Mouse (Mus musculus): ENCODE measurements around the gene Castor1.

The Castor1 gene

DNA sequence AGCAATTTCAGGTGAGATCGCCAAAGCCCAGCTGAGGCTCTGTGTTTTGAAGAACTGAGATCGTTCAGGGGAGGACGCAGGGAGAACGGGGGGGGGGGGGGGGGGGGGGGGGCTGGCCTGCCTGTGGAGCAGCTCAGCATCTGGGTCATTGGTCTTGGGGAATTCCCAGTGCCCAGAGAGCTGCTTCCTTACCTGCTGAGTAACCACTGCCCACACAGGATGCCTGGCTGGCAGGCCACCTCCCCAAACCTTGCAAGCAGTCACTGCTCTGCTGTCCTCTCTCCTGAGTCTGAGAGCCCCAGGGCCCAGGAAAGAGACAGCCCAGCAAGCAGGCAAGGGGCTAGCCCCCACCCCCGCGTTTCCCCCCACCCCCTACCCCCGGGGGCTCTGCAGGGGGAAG, 44.8 kb downstream of the Castor1 start:
- no peak for DNase-seq (ENCODE audit: low read depth)

DNA sequence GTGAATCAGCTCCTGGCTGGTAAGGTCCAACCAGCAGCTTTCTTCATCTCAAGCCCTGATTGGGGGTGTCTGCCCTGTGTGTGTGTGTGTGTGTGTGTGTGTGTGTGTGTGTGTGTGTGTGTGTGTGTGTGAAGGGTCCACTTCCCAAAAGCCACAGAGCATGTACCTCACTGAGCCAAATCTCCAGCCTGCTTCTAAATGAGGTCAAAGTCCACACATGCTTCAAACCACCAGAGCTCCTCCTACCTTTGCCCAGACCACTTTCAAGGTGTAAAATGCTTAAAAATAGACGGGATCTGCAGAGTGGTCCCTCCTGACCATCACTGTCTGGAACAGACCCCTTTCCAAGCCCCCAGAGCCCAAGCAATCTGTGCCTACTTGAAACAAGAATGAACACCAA, 45.3 kb downstream of the Castor1 start:
- no peak for DNase-seq (ENCODE audit: low read depth)

DNA sequence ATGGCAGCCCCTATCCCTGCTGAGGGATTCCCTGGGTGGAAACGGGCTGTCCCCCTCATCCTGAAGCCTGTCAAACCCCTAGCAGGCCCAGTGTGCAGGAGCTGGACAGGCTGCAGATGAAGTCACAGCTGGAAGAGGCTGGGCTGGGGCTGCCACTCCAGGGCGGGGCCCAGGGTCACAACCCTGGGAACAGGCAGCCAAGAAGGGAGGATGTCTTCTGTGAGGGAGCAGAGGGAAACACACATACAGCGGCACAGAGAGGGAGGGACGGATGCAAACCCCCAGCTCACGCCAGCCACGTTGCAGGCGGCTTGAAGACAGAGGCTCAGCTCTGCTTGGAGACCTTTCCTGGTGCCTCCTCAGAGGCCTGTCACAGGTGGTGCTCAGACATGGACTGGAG, 46.0 kb downstream of the Castor1 start:
- DNase-seq (ENCODE audit: low read depth): no peak

DNA sequence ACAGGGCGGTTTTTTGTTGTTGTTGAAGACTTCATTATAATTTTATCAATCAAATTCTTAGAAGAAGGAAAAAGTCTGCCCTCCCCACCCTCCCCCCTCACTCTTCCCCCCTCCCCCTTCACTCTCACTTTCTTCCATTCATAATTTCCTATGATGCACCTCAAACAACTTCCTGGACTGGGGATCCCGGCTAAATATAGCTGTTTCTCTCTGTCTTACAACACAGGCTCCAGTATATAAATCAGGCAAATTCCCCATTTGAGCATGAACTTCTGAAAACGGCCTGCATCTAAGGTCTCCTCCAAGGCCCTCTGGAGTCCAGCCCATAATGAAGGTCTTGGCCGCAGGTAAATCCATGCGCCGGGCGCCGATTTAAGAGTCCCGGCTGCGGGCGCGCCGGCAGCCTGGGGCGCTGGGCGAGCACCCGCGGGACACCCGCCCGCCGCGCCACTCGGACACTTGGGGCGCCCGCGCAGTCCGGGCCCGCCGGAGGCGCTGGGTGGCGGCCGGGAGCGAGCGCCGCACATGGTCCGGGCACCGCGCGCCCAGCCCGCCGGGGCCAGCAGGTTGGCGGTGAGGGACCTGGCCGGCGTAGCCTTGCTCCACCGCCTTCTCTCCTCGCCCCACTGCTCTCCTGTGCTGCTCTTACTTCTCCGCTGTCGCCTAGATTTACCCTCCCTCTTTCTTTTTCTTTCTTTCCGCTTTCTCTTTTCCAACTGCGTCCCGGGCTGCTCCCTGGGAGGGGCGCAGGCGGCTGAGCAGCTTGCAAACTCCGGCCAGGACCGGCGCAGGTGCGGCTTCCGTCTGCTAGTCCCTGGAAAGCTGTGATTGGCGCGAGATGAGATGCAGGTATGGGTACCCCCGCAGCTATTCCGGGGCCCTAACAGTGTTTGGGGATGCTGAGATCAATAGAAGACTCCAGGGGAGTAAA, 48.5 kb downstream of the Castor1 start:
- DNase-seq (ENCODE audit: low read depth): no peak

DNA sequence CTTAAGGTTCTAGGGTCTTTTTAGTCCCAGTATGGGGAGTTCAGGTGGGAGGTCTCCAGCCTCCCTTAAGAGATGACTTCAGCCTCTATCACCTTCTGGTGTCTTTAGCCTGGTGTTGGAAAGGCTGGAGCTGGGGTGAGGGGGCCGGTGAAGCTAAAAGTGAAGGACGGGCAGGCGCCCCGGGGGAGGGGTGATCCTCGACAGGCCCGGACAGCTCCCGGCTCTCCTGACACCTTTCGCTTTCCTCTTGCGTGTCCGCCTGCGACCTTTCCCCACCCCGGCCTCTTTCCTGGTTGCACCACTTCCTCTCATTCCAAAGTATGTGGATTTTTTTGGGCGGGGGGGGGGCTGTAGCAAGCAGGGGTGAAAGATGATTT, 49.2 kb downstream of the Castor1 start:
- DNase-seq (ENCODE audit: low read depth): no peak

DNA sequence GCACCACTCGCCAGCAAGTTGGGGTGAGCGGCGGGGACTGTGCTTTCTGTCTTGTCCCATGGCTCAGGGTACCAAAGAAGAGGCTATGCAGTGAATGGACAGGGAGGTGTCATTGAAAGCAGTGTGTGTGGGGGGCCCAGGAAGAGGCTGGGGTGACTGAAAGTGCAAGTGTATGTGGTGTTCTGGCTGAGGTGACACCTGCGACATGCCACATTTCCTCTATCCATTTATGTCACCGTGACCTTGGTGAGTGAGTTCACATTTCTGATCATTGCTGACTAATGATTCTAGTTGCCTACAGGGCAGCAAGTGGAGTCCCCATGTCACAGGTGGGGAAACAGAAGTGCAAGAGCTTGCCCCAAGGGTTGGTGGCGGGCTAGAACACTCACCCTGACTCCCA, 50.5 kb downstream of the Castor1 start:
- no peak for DNase-seq (ENCODE audit: low read depth)

DNA sequence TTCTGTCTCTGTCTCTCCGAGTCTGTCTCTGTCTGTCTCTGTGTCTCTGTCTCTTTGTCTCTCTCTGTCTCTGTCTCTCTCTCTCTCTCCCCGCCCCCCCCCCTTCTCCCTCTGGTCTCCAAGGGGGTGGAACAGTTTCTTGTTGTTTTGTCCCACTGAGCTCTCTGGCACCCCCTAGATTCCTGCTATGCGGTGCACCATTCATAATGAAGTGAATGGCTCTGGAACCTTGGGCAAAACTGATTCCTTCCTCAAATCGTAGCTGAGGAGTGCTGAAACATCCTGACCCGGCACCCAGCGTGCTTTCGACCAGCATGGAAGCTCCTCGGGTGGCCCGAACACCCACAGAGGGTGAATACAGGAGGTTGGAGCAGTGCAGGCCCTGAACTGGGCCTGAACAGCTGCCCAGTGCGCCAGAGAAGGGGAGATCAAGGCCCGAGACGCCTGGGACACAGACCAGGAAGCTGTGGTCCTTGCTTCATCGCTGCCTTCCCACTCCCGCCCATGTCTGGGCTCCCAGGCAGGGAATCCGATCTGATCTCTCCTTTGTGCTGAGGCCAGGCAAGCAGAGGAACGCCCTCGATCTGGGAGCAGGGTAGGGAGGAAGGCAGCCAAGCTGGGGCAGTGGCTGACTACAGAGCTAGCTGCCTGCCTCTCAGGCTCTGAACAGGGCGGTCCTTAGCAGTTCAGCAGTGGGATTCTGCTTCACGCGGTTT, 52.9 kb downstream of the Castor1 start:
- DNase-seq (ENCODE audit: low read depth): peak; percentile 95

DNA sequence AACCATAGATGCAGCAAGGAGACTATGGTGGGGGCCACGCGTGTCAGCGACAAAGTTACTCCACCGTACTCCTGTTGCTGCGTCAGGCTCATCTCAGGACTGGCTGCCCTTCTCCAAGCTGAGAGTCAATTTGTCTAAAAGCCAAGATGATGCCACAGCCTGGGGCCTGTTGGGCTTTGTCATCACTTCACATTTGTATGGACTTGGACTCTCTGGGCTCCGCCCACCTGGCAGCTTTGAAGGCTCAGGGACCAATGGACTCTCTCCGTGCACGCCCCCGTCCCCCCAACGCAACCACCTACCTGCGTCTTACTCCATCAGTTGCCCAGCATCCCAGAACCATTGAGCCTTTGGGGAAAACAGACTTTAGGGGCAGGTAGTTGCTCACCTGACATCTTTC, 53.5 kb downstream of the Castor1 start:
- DNase-seq (ENCODE audit: low read depth): no peak

Data from fibroblast of lung, adult 2 months (primary cell).